Mouse (Mus musculus) spleen, adult 10 weeks (tissue): Measurements from ENCODE around the gene Tmem14c. TPM values are rescaled to one million over a fixed set of nuclear protein-coding genes. Genes with fewer than 3 reads are reported as not detected.

Experiments used
- polyA plus RNA-seq: library from polyadenylated mRNA; stranded (reverse); fragments of 350-450 nt; fragmentation: Illumina TruSeq; extraction: RNeasy Lipid Tissue Mini Kit (QIAGEN cat#74804); gene quantifications from one replicate; pipeline ENCODE4 v1.2.3, GENCODE M21; 2015; ENCODE audit warnings: low replicate concordance; ENCODE audit not compliant: insufficient read depth

Gene Tmem14c
- polyA plus RNA-seq = 115 TPM

GRCm38 (mm10) chr13:41015829-41016634 is at the start of gene Tmem14c:
Tmem14c (plus strand) TSS chr13:41016292.

GRCm38 (mm10) chr13:41000926-41001639 is 15.0 kb upstream of the Tmem14c start, which contains the start of gene Pak1ip1:
Pak1ip1 (plus strand) TSS chr13:41001023.

Other genes starting within 250 kb of the Tmem14c start
- 12.5 TPM for gene Gcnt2, start 156.5 kb upstream of the Tmem14c start, polyA plus RNA-seq
- gene Pak1ip1, start 15.3 kb upstream of the Tmem14c start, polyA plus RNA-seq = 75.3 TPM
- not detected for gene Mak, start 63.4 kb downstream of the Tmem14c start, polyA plus RNA-seq
- gene Gcm2, start 94.7 kb downstream of the Tmem14c start, polyA plus RNA-seq = 0.32 TPM
- gene Sycp2l, start 98.0 kb downstream of the Tmem14c start, polyA plus RNA-seq = not detected
- 0.25 TPM for gene Elovl2, start 204.1 kb downstream of the Tmem14c start, polyA plus RNA-seq
- 12.1 TPM for gene Smim13, start 233.6 kb downstream of the Tmem14c start, polyA plus RNA-seq